Mouse (Mus musculus): ENCODE results near the gene Tnfrsf25.

GRCm38 (mm10) chr4:152165036-152165931, 49.5 kb downstream of the Tnfrsf25 start:
- no peak for TF ChIP-seq HCFC1 (IDR thresholded peaks at IDR 0.05; ENCODE audit: low read depth, low read length)
- 0 out of 2 replicates have a peak, but pooled peaks have one; percentile 32 for TF ChIP-seq POLR2A (IDR thresholded peaks at IDR 0.05; ENCODE audit: low read depth, low read length)
- no peak for TF ChIP-seq JUND (conservative IDR thresholded peaks at IDR 0.05; ENCODE audit: low read depth, low read length)
- TF ChIP-seq ZKSCAN1 (IDR thresholded peaks at IDR 0.05; ENCODE audit: borderline replicate concordance, low read depth, low read length): no peak
- TF ChIP-seq CTCF (conservative IDR thresholded peaks at IDR 0.05 in 1 of 2, IDR thresholded peaks at IDR 0.05 in 1 of 2; ENCODE audit: low read depth in 2 of 2, low read length in 2 of 2): peak; percentile 51 to 76
- no peak for TF ChIP-seq KAT2A (IDR thresholded peaks at IDR 0.05; ENCODE audit: insufficient replicate concordance, low read length)
- no peak for TF ChIP-seq ETS1 (conservative IDR thresholded peaks at IDR 0.05; ENCODE audit: low read depth, low read length)
- peak; percentile 22; the same call in 1 of the 2 replicates for TF ChIP-seq RAD21 (IDR thresholded peaks at IDR 0.05; ENCODE audit: low read depth, low read length)
- no peak for TF ChIP-seq ZC3H11A (IDR thresholded peaks at IDR 0.05; ENCODE audit: low read depth, low read length)
- TF ChIP-seq TCF12 (IDR thresholded peaks at IDR 0.05; ENCODE audit: low read depth, low read length): no peak
- peak; percentile 54; the same call in 1 of the 2 replicates for TF ChIP-seq EP300 (IDR thresholded peaks at IDR 0.05; ENCODE audit: low read length)
